Comparison of ENCODE assay signal across 9 mouse cellular contexts in the genomic region with DNA sequence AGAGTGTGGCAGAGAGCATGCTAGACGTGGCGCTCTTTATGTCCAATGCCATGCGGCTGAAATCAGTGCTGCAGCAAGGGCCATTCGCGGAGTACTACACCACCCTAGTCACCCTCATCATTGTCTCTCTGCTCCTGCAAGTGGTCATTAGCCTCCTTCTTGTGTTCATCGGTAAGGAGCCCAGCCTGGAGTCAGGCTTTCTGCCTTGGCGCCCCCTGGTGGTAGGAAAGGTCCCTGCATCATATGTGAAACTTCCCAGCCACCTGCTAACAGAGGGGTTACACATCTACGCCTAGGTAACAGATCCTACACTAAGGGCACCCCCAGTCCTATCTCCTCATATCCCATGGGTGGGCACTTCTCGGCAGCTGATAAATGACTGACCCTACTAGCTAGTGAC.
DNase-seq lines count a peak whose midpoint lies in the region; ATAC-seq and TF ChIP-seq lines count a peak whose summit lies in the region.
"Had no signal": no experiment of that assay in that cellular context is flagged by ENCODE, and none has a peak within 500 bp of the region (broad histone marks: within the 10 kb centered on the region; RNA-seq: fewer than 3 reads in every experiment).

No protein-coding gene starts in this region.

- H3K4me1 ChIP-seq in forebrain, embryonic 15.5 days, result peaks cover 9% of the 10 kb centered on the region; the same call in 1 of the 2 replicates
- no peaks in the 10 kb centered on the region for H3K4me1 ChIP-seq in midbrain, postnatal 0 days (ENCODE audit: insufficient read depth, low read length)
- H3K4me1 ChIP-seq in stomach, embryonic 15.5 days, result 0 out of 2 replicates have a peak, but pooled peaks cover 10% of the 10 kb centered on the region

- no peaks in the 10 kb centered on the region for H3K9me3 ChIP-seq in forebrain, embryonic 15.5 days
- no peaks in the 10 kb centered on the region for H3K9me3 ChIP-seq in midbrain, postnatal 0 days (ENCODE audit: low read length)
- H3K9me3 ChIP-seq in stomach, embryonic 15.5 days, result no peaks in the 10 kb centered on the region
- H3K9me3 ChIP-seq: neural tube, embryonic 13.5 days had no signal

- H3K4me2 ChIP-seq in forebrain, embryonic 15.5 days (replicated peaks), result no peak overlapping the region
- H3K4me2 ChIP-seq in midbrain, postnatal 0 days (ENCODE audit: low read depth, low read length, poor library complexity, severe bottlenecking), result no peak overlapping the region
- H3K4me2 ChIP-seq in stomach, embryonic 15.5 days, result no peak overlapping the region
- H3K4me2 ChIP-seq: neural tube, embryonic 13.5 days had no signal

- intact Hi-C loops in left cerebral cortex, postnatal 4 days (cut with DNase I), result loop anchor here (2.0 to 10.0 kb wide), 3 partner anchors 153 to 713 kb away; no protein-coding TSS in a partner anchor

- 29% methylated on average over 9 of the region's 9 CpGs for WGBS in forebrain, embryonic 15.5 days
- 35% methylated on average over 9 of the region's 9 CpGs for WGBS in midbrain, postnatal 0 days
- WGBS in stomach, embryonic 15.5 days, result 32% methylated on average over 9 of the region's 9 CpGs

- H3K27me3 ChIP-seq in forebrain, embryonic 15.5 days, result no peaks in the 10 kb centered on the region
- 0 out of 2 replicates have a peak, but pooled peaks cover 4% of the 10 kb centered on the region for H3K27me3 ChIP-seq in midbrain, postnatal 0 days (ENCODE audit: insufficient read depth, low read length)
- no peaks in the 10 kb centered on the region for H3K27me3 ChIP-seq in stomach, embryonic 15.5 days (replicated peaks)
- H3K27me3 ChIP-seq: neural tube, embryonic 13.5 days had no signal

- 0 out of 2 replicates have a peak, but pooled peaks have one; percentile 23 for ATAC-seq in forebrain, embryonic 15.5 days (replicated peaks)
- ATAC-seq in hematopoietic stem cell, adult 5-6 weeks (replicated peaks in 1 of 2; ENCODE audit: insufficient read depth in 1 of 2, low FRiP score in 2 of 2, low TSS enrichment in 1 of 2, low read depth in 1 of 2, poor library complexity in 2 of 2, severe bottlenecking in 2 of 2), result peak; percentile 39 to 63; a peak in 3 of 4 replicates
- no peak for ATAC-seq in midbrain, postnatal 0 days (ENCODE audit: low FRiP score)
- peak; percentile 27; the same call in 1 of the 2 replicates for ATAC-seq in stomach, embryonic 15.5 days (ENCODE audit: insufficient read depth, low FRiP score, low read depth)

- peak; percentile 87 for TF ChIP-seq CTCF in midbrain, postnatal 0 days (IDR thresholded peaks at IDR 0.05)

- no peak overlapping the region for H3K4me3 ChIP-seq in forebrain, embryonic 15.5 days
- no peak overlapping the region for H3K4me3 ChIP-seq in midbrain, postnatal 0 days (ENCODE audit: low read depth, low read length)
- H3K4me3 ChIP-seq in stomach, embryonic 15.5 days (replicated peaks), result no peak overlapping the region
- H3K4me3 ChIP-seq: neural tube, embryonic 13.5 days had no signal

- DNase-seq in layer of hippocampus, adult 11-12 months (ENCODE audit: low spot score), result peak; percentile 65
- no peak for DNase-seq in layer of hippocampus, adult 9-11 months
- DNase-seq in c-Kit-positive CD71-positive TER-119-positive erythroid progenitor cells, embryonic 14.5 days (ENCODE audit: low spot score), result peak; percentile 77
- peak; percentile 73 for DNase-seq in left cerebral cortex, postnatal 4 days
- peak; percentile 65 for DNase-seq in midbrain, postnatal 0 days (ENCODE audit: low spot score)

- no peaks in the 10 kb centered on the region for H3K36me3 ChIP-seq in forebrain, embryonic 15.5 days
- no peaks in the 10 kb centered on the region for H3K36me3 ChIP-seq in midbrain, postnatal 0 days (ENCODE audit: insufficient read depth, low read length)
- no peaks in the 10 kb centered on the region for H3K36me3 ChIP-seq in stomach, embryonic 15.5 days
- H3K36me3 ChIP-seq: neural tube, embryonic 13.5 days had no signal

- H3K9ac ChIP-seq in forebrain, embryonic 15.5 days (replicated peaks), result no peak overlapping the region
- H3K9ac ChIP-seq in midbrain, postnatal 0 days (replicated peaks; ENCODE audit: low read length, poor library complexity, severe bottlenecking), result no peak overlapping the region
- H3K9ac ChIP-seq in stomach, embryonic 15.5 days, result no peak overlapping the region
- H3K9ac ChIP-seq: neural tube, embryonic 13.5 days had no signal

- no peak overlapping the region for H3K27ac ChIP-seq in forebrain, embryonic 15.5 days (replicated peaks)
- no peak overlapping the region for H3K27ac ChIP-seq in midbrain, postnatal 0 days (ENCODE audit: low read depth, low read length)
- H3K27ac ChIP-seq in stomach, embryonic 15.5 days, result no peak overlapping the region
- H3K27ac ChIP-seq: neural tube, embryonic 13.5 days had no signal
